Mouse (Mus musculus): ENCODE results near the gene Gas2l1. TPM values are rescaled to one million over a fixed set of nuclear protein-coding genes. Genes with fewer than 3 reads are reported as not detected.

The Gas2l1 gene
- polyA plus RNA-seq, 1 experiment: 78.2 TPM

GRCm38 (mm10) chr11:5042645-5043381, 22.3 kb downstream of the Gas2l1 start:
- TF ChIP-seq CTCF (IDR thresholded peaks at IDR 0.05; ENCODE audit: control insufficient read depth, insufficient read depth, low read length) (no peak), POLR2A (IDR thresholded peaks at IDR 0.05; ENCODE audit: borderline replicate concordance, control insufficient read depth, low read depth, low read length) (no peak)
- no peak overlapping the region for H3K27ac ChIP-seq (ENCODE audit: control insufficient read depth, insufficient read depth, low read depth, low read length, poor library complexity)
- 54% methylated on average over 8 of the region's 8 CpGs for WGBS
- no peak overlapping the region for H3K4me3 ChIP-seq (replicated peaks; ENCODE audit: control insufficient read depth, low read depth, low read length)
- H3K4me1 ChIP-seq (ENCODE audit: control insufficient read depth, insufficient read depth, low read length): peaks cover 2% of the 10 kb centered on the region; the same call in 1 of the 2 replicates

GRCm38 (mm10) chr11:5041144-5041780, 23.9 kb downstream of the Gas2l1 start:
- Histone ChIP-seq H3K4me1 (ENCODE audit: control insufficient read depth, insufficient read depth, low read length) (peaks cover 2% of the 10 kb centered on the region; the same call in 1 of the 2 replicates), H3K27ac (ENCODE audit: control insufficient read depth, insufficient read depth, low read depth, low read length, poor library complexity) (no peak overlapping the region), H3K4me3 (replicated peaks; ENCODE audit: control insufficient read depth, low read depth, low read length) (no peak overlapping the region)
- no peak for TF ChIP-seq POLR2A (IDR thresholded peaks at IDR 0.05; ENCODE audit: borderline replicate concordance, control insufficient read depth, low read depth, low read length)
- no peak for TF ChIP-seq CTCF (IDR thresholded peaks at IDR 0.05; ENCODE audit: control insufficient read depth, insufficient read depth, low read length)
- WGBS: 91% methylated on average over 18 of the region's 18 CpGs

GRCm38 (mm10) chr11:5040585-5040984, 24.5 kb downstream of the Gas2l1 start:
- Histone ChIP-seq H3K4me3 (replicated peaks; ENCODE audit: control insufficient read depth, low read depth, low read length) (no peak overlapping the region), H3K4me1 (ENCODE audit: control insufficient read depth, insufficient read depth, low read length) (peaks cover 2% of the 10 kb centered on the region; the same call in 1 of the 2 replicates), H3K27ac (ENCODE audit: control insufficient read depth, insufficient read depth, low read depth, low read length, poor library complexity) (no peak overlapping the region)
- 91% methylated on average over 5 of the region's 5 CpGs for WGBS
- no peak for TF ChIP-seq POLR2A (IDR thresholded peaks at IDR 0.05; ENCODE audit: borderline replicate concordance, control insufficient read depth, low read depth, low read length)
- TF ChIP-seq CTCF (IDR thresholded peaks at IDR 0.05; ENCODE audit: control insufficient read depth, insufficient read depth, low read length): no peak

- H3K27ac ChIP-seq (ENCODE audit: control insufficient read depth, insufficient read depth, low read depth, low read length, poor library complexity): no peak overlapping the region
- no peak overlapping the region for H3K4me3 ChIP-seq (replicated peaks; ENCODE audit: control insufficient read depth, low read depth, low read length)
- TF ChIP-seq POLR2A (IDR thresholded peaks at IDR 0.05; ENCODE audit: borderline replicate concordance, control insufficient read depth, low read depth, low read length): no peak
- TF ChIP-seq CTCF (IDR thresholded peaks at IDR 0.05; ENCODE audit: control insufficient read depth, insufficient read depth, low read length): no peak
- WGBS: 87% methylated on average over 8 of the region's 8 CpGs
- H3K4me1 ChIP-seq (ENCODE audit: control insufficient read depth, insufficient read depth, low read length): no peaks in the 10 kb centered on the region
Measured at GRCm38 (mm10) chr11:5037146-5037854, 27.8 kb downstream of the Gas2l1 start.

- Histone ChIP-seq H3K4me3 (replicated peaks; ENCODE audit: control insufficient read depth, low read depth, low read length) (no peak overlapping the region), H3K4me1 (ENCODE audit: control insufficient read depth, insufficient read depth, low read length) (no peaks in the 10 kb centered on the region), H3K27ac (ENCODE audit: control insufficient read depth, insufficient read depth, low read depth, low read length, poor library complexity) (no peak overlapping the region)
- TF ChIP-seq POLR2A (IDR thresholded peaks at IDR 0.05; ENCODE audit: borderline replicate concordance, control insufficient read depth, low read depth, low read length) (no peak), CTCF (IDR thresholded peaks at IDR 0.05; ENCODE audit: control insufficient read depth, insufficient read depth, low read length) (no peak)
- 90% methylated on average over 4 of the region's 4 CpGs for WGBS
Measured at GRCm38 (mm10) chr11:5035421-5035820, 29.7 kb downstream of the Gas2l1 start.

GRCm38 (mm10) chr11:5033136-5033535, 32.0 kb downstream of the Gas2l1 start:
- Histone ChIP-seq H3K4me3 (replicated peaks; ENCODE audit: control insufficient read depth, low read depth, low read length) (no peak overlapping the region), H3K27ac (ENCODE audit: control insufficient read depth, insufficient read depth, low read depth, low read length, poor library complexity) (no peak overlapping the region), H3K4me1 (ENCODE audit: control insufficient read depth, insufficient read depth, low read length) (no peaks in the 10 kb centered on the region)
- TF ChIP-seq CTCF (IDR thresholded peaks at IDR 0.05; ENCODE audit: control insufficient read depth, insufficient read depth, low read length): no peak
- TF ChIP-seq POLR2A (IDR thresholded peaks at IDR 0.05; ENCODE audit: borderline replicate concordance, control insufficient read depth, low read depth, low read length): no peak
- WGBS: 52% methylated on average over 3 of the region's 3 CpGs

- 94% methylated on average over 10 of the region's 10 CpGs for whole genome bisulfite sequencing
- no peak for TF ChIP-seq POLR2A (IDR thresholded peaks at IDR 0.05; ENCODE audit: borderline replicate concordance, control insufficient read depth, low read depth, low read length)
- TF ChIP-seq CTCF (IDR thresholded peaks at IDR 0.05; ENCODE audit: control insufficient read depth, insufficient read depth, low read length): no peak
- H3K27ac ChIP-seq (ENCODE audit: control insufficient read depth, insufficient read depth, low read depth, low read length, poor library complexity): no peak overlapping the region
- H3K4me1 ChIP-seq (ENCODE audit: control insufficient read depth, insufficient read depth, low read length): no peaks in the 10 kb centered on the region
- no peak overlapping the region for H3K4me3 ChIP-seq (replicated peaks; ENCODE audit: control insufficient read depth, low read depth, low read length)
Measured at GRCm38 (mm10) chr11:5032706-5033105, 32.4 kb downstream of the Gas2l1 start.

- Histone ChIP-seq H3K4me3 (replicated peaks; ENCODE audit: control insufficient read depth, low read depth, low read length) (no peak overlapping the region), H3K27ac (ENCODE audit: control insufficient read depth, insufficient read depth, low read depth, low read length, poor library complexity) (no peak overlapping the region), H3K4me1 (ENCODE audit: control insufficient read depth, insufficient read depth, low read length) (no peaks in the 10 kb centered on the region)
- 87% methylated on average over 7 of the region's 7 CpGs for WGBS
- TF ChIP-seq CTCF (IDR thresholded peaks at IDR 0.05; ENCODE audit: control insufficient read depth, insufficient read depth, low read length) (no peak), POLR2A (IDR thresholded peaks at IDR 0.05; ENCODE audit: borderline replicate concordance, control insufficient read depth, low read depth, low read length) (no peak)
Measured at GRCm38 (mm10) chr11:5028228-5028627, 36.9 kb downstream of the Gas2l1 start.
